Mouse (Mus musculus) E14TG2a.4 (cell line): Measurements from ENCODE around the gene Hoxa7.

ENCODE experiments used
- H3K27me3 ChIP-seq: 2 replicates; pipeline ENCODE4 v1.6.1; 2014; ENCODE audit warnings: low read length, control low read depth; ENCODE audit not compliant: insufficient read depth
- H3K36me3 ChIP-seq: 2 replicates; pipeline ENCODE4 v1.6.1; 2014; ENCODE audit warnings: low read length, control low read depth; ENCODE audit not compliant: insufficient read depth
- H3K4me1 ChIP-seq: replicated peaks from 2 replicates; pipeline ENCODE4 v1.6.1; 2014; ENCODE audit warnings: low read depth, low read length, control low read depth
- H3K4me3 ChIP-seq: replicated peaks from 2 replicates; pipeline ENCODE4 v1.5.1; 2014; ENCODE audit warnings: mild to moderate bottlenecking, low read length
- H3K9me3 ChIP-seq: 2 replicates; pipeline ENCODE4 v1.6.1; 2014; ENCODE audit warnings: low read length, control low read depth
- CTCF ChIP-seq: conservative IDR thresholded peaks from 2 replicates; pipeline ENCODE4 v1.5.1; 2014; ENCODE audit warnings: low read length
- NANOG ChIP-seq: IDR thresholded peaks from 2 replicates; pipeline ENCODE4 v1.6.1; 2014; ENCODE audit warnings: borderline replicate concordance, low read length, mixed read lengths
- POU5F1 ChIP-seq: IDR thresholded peaks from 2 replicates; pipeline ENCODE4 v1.6.1; 2014; ENCODE audit warnings: low read length, borderline replicate concordance

The Hoxa7 gene

GRCm38 (mm10) chr6:52180726-52181125 is 40.9 kb downstream of the Hoxa7 start:
- Histone ChIP-seq H3K4me3 (no peak overlapping the region), H3K27me3 (peaks cover 97% of the 10 kb centered on the region), H3K4me1 (peaks cover 38% of the 10 kb centered on the region), H3K36me3 (no peaks in the 10 kb centered on the region), H3K9me3 (no peaks in the 10 kb centered on the region)
- TF ChIP-seq CTCF (no peak), POU5F1 (no peak), NANOG (no peak)

GRCm38 (mm10) chr6:52180213-52180710 is 41.4 kb downstream of the Hoxa7 start:
- Histone ChIP-seq H3K27me3 (peaks cover 95% of the 10 kb centered on the region), H3K36me3 (no peaks in the 10 kb centered on the region), H3K4me1 (peaks cover 39% of the 10 kb centered on the region), H3K9me3 (no peaks in the 10 kb centered on the region), H3K4me3 (no peak overlapping the region)
- TF ChIP-seq CTCF (no peak), POU5F1 (no peak), NANOG (no peak)

GRCm38 (mm10) chr6:52179690-52180089 is 42.0 kb downstream of the Hoxa7 start:
- H3K9me3 ChIP-seq: no peaks in the 10 kb centered on the region
- H3K4me3 ChIP-seq: no peak overlapping the region

GRCm38 (mm10) chr6:52178918-52179665 is 42.6 kb downstream of the Hoxa7 start:
- peaks cover 39% of the 10 kb centered on the region for H3K4me1 ChIP-seq
- no peaks in the 10 kb centered on the region for H3K9me3 ChIP-seq
- TF ChIP-seq CTCF (no peak), POU5F1 (no peak), NANOG (no peak)
- no peak overlapping the region for H3K4me3 ChIP-seq
- H3K27me3 ChIP-seq: peaks cover 94% of the 10 kb centered on the region
- no peaks in the 10 kb centered on the region for H3K36me3 ChIP-seq

More at GRCm38 (mm10) chr6:52179690-52180089, 42.0 kb downstream of the Hoxa7 start:
- TF ChIP-seq POU5F1 (no peak), CTCF (no peak), NANOG (no peak)
- peaks cover 95% of the 10 kb centered on the region for H3K27me3 ChIP-seq
- no peaks in the 10 kb centered on the region for H3K36me3 ChIP-seq
- H3K4me1 ChIP-seq: peaks cover 42% of the 10 kb centered on the region

GRCm38 (mm10) chr6:52177806-52178205 is 43.8 kb downstream of the Hoxa7 start:
- peaks cover 95% of the 10 kb centered on the region for H3K27me3 ChIP-seq
- no peaks in the 10 kb centered on the region for H3K9me3 ChIP-seq
- TF ChIP-seq POU5F1 (no peak), CTCF (no peak), NANOG (no peak)
- no peaks in the 10 kb centered on the region for H3K36me3 ChIP-seq
- no peak overlapping the region for H3K4me3 ChIP-seq
- H3K4me1 ChIP-seq: peaks cover 41% of the 10 kb centered on the region

GRCm38 (mm10) chr6:52177061-52177735 is 44.5 kb downstream of the Hoxa7 start, which contains the start of gene 5730596B20Rik:
5730596B20Rik (plus strand) TSS chr6:52177498.
- Histone ChIP-seq H3K9me3 (no peaks in the 10 kb centered on the region), H3K4me1 (peaks cover 46% of the 10 kb centered on the region), H3K36me3 (no peaks in the 10 kb centered on the region), H3K4me3 (peak within 1 kb of the TSS; percentile 17; the same call in 1 of the 2 replicates), H3K27me3 (peaks cover 95% of the 10 kb centered on the region)
- TF ChIP-seq CTCF (no peak), POU5F1 (no peak), NANOG (no peak)

GRCm38 (mm10) chr6:52176391-52176790 is 45.3 kb downstream of the Hoxa7 start:
- Histone ChIP-seq H3K27me3 (peaks cover 95% of the 10 kb centered on the region), H3K4me1 (peaks cover 52% of the 10 kb centered on the region), H3K9me3 (no peaks in the 10 kb centered on the region), H3K36me3 (no peaks in the 10 kb centered on the region), H3K4me3 (no peak overlapping the region)
- TF ChIP-seq POU5F1: no peak
- no peak for TF ChIP-seq CTCF
- no peak for TF ChIP-seq NANOG

GRCm38 (mm10) chr6:52175864-52176263 is 45.8 kb downstream of the Hoxa7 start:
- peaks cover 95% of the 10 kb centered on the region for H3K27me3 ChIP-seq
- H3K36me3 ChIP-seq: no peaks in the 10 kb centered on the region
- H3K4me1 ChIP-seq: peaks cover 53% of the 10 kb centered on the region
- no peak overlapping the region for H3K4me3 ChIP-seq
- TF ChIP-seq CTCF (no peak), POU5F1 (no peak), NANOG (no peak)
- no peaks in the 10 kb centered on the region for H3K9me3 ChIP-seq
